Mouse (Mus musculus): Measurements from ENCODE around the gene Sell.

DNA sequence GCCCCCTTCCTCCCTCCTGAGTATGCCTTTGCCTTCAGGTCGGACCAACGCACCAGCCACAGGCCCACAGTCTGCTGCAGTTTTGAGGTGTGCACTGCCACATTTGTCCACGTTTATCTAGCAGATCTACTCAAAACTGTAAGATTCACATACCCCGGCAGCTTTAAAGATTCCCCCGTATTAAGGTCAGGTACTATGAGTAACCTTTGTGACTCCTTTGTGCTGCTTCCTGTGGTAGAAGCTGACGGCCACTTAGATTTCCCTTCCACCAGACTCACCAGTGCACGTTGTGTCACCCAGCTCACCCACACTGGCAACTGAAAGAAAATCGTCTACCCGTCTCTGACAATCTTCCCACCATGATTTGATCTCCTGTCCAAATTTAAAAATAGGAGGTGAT lies 11.3 kb downstream of the Sell start:
- TF ChIP-seq CTCF (conservative IDR thresholded peaks at IDR 0.05; ENCODE audit: insufficient read depth, insufficient read length, low read depth, low read length) (no peak), POLR2A (IDR thresholded peaks at IDR 0.05; ENCODE audit: low read depth, low read length) (no peak)

Measured in kidney, adult 2 months (tissue).